Mouse (Mus musculus) forebrain, embryonic 11.5 days (tissue): ENCODE results near the gene Cit. TPM values are rescaled to one million over a fixed set of nuclear protein-coding genes. Genes with fewer than 3 reads are reported as not detected.

Experiments used
- ATAC-seq: fragments of 200-750 bp; cut with Nextera tagmentation; replicated peaks from 2 replicates; pipeline ENCODE4 v1.8.0; 2017; ENCODE audit warnings: moderate TSS enrichment; ENCODE audit not compliant: low FRiP score
- DNase-seq: peaks from one replicate; pipeline ENCODE4 v3.0.0-alpha.2; 2017; ENCODE audit warnings: low spot score
- H3K27ac ChIP-seq: fragments of 300-500 bp; sonication (generic); 2 replicates; pipeline ENCODE4 v1.5.1; 2014; ENCODE audit warnings: low read depth, low read length
- H3K27me3 ChIP-seq: fragments of 300-500 bp; sonication (generic); 2 replicates; pipeline ENCODE4 v1.6.1; 2014; ENCODE audit warnings: mild to moderate bottlenecking, low read length, mixed read lengths; ENCODE audit not compliant: control insufficient read depth, insufficient read depth
- H3K36me3 ChIP-seq: fragments of 300-500 bp; sonication (generic); 2 replicates; pipeline ENCODE4 v1.6.1; 2014; ENCODE audit warnings: mild to moderate bottlenecking, low read length, moderate library complexity, mixed read lengths; ENCODE audit not compliant: control insufficient read depth, insufficient read depth
- H3K4me1 ChIP-seq: fragments of 300-500 bp; sonication (generic); replicated peaks from 2 replicates; pipeline ENCODE4 v1.6.1; 2014; ENCODE audit warnings: low read length, mixed read lengths; ENCODE audit not compliant: control insufficient read depth, insufficient read depth
- H3K4me2 ChIP-seq: fragments of 300-500 bp; sonication (generic); 2 replicates; pipeline ENCODE4 v1.6.1; 2014; ENCODE audit warnings: low read depth, mild to moderate bottlenecking, low read length, moderate library complexity, mixed read lengths; ENCODE audit not compliant: severe bottlenecking
- H3K4me3 ChIP-seq: fragments of 300-500 bp; sonication (generic); 2 replicates; pipeline ENCODE4 v1.5.1; 2014; ENCODE audit warnings: low read depth, low read length
- H3K9ac ChIP-seq: fragments of 300-500 bp; sonication (generic); 2 replicates; pipeline ENCODE4 v1.6.1; 2014; ENCODE audit warnings: low read length
- H3K9me3 ChIP-seq: fragments of 300-500 bp; sonication (generic); 2 replicates; pipeline ENCODE4 v1.6.1; 2016; ENCODE audit warnings: low read length, mixed read lengths; ENCODE audit not compliant: control insufficient read depth
- WGBS: fragments of 180-500 bp; shearing (Covaris S2); extraction: QIAGEN DNeasy Blood & Tissue Kit; methylation state at CpG from one replicate; pipeline ENCODE4 v1.1.7; 2014; 5-methylcytosine and 5-hydroxymethylcytosine counted together
- polyA plus RNA-seq: library from polyadenylated mRNA; unstranded; fragments of >200 nt; fragmentation: Nextera tagmentation; extraction: Ambion mirVana; gene quantifications from 2 replicates; pipeline ENCODE4 v1.2.1, GENCODE M21; 2014

Cit gene
- polyA plus RNA-seq, 1 experiment from 2014 or later = 48.9 TPM

GRCm38 (mm10) chr5:116052826-116053225 lies 207.7 kb downstream of the Cit start:
- Histone ChIP-seq H3K27me3 (no peaks in the 10 kb centered on the region), H3K9me3 (no peaks in the 10 kb centered on the region), H3K4me1 (no peaks in the 10 kb centered on the region), H3K9ac (no peak overlapping the region), H3K4me2 (no peak overlapping the region), H3K36me3 (no peaks in the 10 kb centered on the region), H3K27ac (no peak overlapping the region), H3K4me3 (no peak overlapping the region)
- WGBS = 47% methylated on average over 6 of the region's 6 CpGs
- DNase-seq (no peak), ATAC-seq (no peak)

Other genes starting within 250 kb of the Cit start
- 18.1 and 20.3 TPM in 2 replicates for gene Rab35, start 213.4 kb upstream of the Cit start, polyA plus RNA-seq
- gene Bicdl1, start 113.7 kb upstream of the Cit start, polyA plus RNA-seq = 11.1 and 13.2 TPM in 2 replicates
- gene Prkab1, start 179.2 kb downstream of the Cit start, polyA plus RNA-seq = 61.0 and 63.6 TPM in 2 replicates
- not detected in 2 replicates for gene Tmem233, start 238.0 kb downstream of the Cit start, polyA plus RNA-seq